Mouse (Mus musculus) kidney, postnatal 36 days (tissue): ENCODE data around the gene Tacc3.

Source experiments
- DNase-seq, 2 experiments: peaks; one replicate each; pipeline ENCODE4 v3.0.0; 2021 to 2022; ENCODE audit warnings: mixed read lengths in 2 of 2

Tacc3 gene

DNA sequence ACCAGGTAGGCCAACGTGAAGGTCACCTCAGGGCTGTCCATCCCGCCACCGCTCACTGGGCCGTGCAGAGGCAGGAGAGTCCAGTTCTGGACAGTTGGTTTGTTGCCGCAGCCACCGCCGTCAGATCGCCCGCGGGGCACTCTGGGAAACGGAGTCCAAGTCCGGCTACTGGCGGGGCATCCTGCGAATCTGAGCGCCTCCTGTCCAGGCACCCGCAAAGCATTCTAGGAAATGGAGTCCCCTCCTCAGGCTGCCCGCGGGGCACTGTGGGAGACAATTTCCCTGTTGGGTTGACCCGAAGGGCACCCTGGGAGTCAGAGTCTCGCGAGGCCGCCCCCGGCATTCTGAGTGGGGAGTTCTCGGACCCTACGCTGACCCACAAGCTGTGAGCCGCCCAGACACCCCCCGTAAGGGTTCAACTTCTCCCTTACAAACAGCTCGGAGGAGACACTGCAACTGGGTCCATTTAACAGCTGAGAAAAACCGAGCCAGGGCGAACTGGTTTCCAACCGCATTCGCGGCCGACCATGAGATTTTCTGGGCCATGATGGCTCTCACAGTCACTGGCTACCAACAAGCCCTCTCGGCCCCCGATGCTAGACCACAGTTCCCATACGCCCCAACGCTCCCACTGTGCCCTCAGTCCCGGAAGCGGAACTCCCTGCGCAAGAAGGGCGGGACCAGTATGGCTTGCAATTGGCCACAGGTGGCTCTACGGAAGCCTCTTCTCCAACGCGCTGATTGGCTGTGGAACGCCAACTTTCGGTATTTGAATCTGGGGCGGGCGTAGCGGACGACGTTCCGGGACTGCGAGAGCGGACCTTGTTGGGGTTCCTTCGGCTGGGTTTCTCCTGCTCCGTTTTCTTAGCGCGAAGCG is at the start of gene Tacc3, which contains the start of gene Tmem129:
Gene Tacc3 (plus strand): TSS at position 342 of the 877 bp plus-strand sequence.
Gene Tmem129 (minus strand): TSS at position 630 of the 877 bp plus-strand sequence.
- peak; percentile 98 to 99 for DNase-seq

DNA sequence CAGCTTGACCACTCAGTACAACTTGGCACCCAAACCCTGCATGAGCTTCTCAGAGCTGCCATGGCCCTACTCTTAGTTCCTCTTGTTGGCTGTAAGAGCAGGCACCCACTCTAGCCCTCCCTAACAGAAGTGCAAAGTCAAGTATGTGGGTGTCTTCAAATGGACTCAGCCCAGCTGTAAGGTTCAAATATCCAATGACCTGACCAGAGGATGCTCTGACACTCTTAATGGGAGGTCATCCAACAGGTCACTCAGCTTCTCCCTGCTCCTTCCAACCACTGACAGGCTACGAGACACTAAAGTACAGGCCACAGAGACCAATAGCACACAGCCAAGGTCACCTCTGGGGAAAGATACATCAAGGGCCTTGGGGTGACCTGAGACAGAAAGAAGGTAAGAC is 48.7 kb upstream of the Tacc3 start:
- peak; percentile 31 to 36 for DNase-seq

- no peak for DNase-seq
Observed at GRCm38 (mm10) chr5:33611795-33612194, 46.1 kb upstream of the Tacc3 start.

DNA sequence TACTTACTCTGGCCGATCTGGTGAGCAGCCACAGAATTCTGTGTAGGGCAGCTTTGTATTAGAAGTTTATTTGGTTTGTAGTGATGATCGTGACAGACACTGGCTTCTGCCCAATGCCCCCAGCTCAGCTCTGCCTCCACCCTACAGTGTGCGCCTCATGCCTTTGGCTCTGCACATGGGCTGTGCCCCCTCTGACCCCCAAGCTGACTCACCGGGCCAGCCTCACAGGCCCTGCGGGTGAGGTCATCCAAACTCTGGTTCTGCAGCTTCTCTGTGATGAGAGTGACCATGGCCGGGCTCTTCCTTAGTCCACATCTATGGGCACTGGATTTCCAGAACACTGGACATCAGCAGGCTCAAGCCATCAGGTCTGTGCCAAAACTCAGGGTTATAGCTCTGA is 43.5 kb upstream of the Tacc3 start:
- DNase-seq, result no peak

DNA sequence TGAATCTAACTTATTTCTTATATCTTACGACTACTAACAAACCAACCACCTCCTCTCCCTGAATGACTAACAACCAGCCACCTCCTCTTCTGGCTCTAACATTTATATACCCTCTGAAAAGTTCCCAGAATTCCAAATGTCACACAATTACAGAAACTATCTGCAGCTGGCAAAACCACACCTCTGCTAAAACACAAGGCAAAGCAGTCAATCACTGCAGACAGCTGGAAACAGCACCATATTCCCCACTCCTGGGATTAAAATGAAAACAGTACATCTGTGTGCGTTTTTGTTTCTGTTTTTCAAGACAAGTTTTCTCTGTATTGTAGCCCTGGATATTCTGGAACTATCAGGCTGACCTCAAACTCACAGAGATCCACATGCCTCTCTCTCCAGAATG is 35.3 kb upstream of the Tacc3 start:
- no peak for DNase-seq

GRCm38 (mm10) chr5:33623766-33624165 is 34.2 kb upstream of the Tacc3 start:
- DNase-seq, result no peak

GRCm38 (mm10) chr5:33627968-33628367 is 30.0 kb upstream of the Tacc3 start:
- peak; percentile 50 to 61 for DNase-seq

DNA sequence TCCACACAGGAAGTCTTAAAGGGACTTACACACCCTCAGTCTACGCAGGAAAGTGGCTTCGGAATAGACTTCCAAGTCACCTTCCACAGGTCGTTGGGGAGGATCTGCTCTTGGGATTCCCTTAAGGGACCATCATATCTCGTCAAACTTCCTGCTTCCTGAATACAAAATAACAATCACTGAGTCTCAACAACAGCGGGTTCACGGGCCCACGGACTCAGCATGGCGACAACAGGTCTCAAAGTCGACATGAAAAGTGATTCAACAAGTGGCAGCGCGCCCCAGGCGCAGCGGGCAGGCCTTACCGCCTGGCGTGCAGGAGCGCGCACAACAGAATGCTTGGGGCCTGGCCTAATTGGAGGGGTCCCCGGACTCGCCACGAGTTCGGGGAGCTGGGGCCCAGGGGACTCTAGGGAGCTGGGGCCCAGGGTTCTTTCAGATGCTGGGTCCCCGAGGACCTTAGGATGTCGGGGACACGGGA is 29.1 kb upstream of the Tacc3 start:
- DNase-seq, result peak; percentile 27 to 62

DNA sequence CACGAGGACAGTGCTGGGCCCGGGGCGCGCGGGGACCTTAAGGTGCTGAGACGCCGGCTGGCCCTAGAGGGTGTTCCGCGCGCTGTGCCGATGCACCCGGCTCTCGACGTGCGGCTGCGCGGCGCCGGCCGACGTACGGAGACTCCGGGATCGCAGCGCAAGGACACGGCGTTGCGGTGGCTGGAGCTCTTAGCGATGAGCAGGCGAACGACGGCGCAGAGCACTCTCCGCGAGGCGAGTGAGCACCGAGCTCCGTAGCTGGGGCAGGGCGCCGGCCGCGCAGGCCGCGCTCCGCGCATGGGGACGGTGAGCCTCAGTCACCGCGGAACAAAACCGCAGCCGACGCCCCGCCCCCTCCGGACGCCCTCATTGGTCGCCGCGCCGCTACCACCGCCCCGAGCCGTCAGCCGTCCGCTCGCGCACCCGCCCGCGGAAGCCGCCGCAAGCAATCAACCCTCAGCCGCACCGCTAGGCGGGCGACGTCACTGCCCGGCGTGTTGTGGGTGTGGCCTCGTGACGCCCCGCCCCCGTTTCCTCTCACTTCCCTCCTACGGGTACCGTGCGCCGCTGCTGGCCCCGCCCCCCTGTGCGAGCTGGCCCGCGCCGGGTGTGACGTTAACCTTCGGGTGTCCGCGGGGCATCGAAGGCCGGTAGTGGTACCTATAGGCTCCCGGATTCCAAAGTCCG is 28.5 kb upstream of the Tacc3 start, which contains the start of the genes Fam53a and Gm9903:
Gene Fam53a (minus strand): TSS at position 335 of the 687 bp plus-strand sequence.
Gene Gm9903 (plus strand): TSS at position 625 of the 687 bp plus-strand sequence.
- DNase-seq, result peak; percentile 100

GRCm38 (mm10) chr5:33630061-33630460 is 27.9 kb upstream of the Tacc3 start:
- peak; percentile 22 to 48 for DNase-seq

DNA sequence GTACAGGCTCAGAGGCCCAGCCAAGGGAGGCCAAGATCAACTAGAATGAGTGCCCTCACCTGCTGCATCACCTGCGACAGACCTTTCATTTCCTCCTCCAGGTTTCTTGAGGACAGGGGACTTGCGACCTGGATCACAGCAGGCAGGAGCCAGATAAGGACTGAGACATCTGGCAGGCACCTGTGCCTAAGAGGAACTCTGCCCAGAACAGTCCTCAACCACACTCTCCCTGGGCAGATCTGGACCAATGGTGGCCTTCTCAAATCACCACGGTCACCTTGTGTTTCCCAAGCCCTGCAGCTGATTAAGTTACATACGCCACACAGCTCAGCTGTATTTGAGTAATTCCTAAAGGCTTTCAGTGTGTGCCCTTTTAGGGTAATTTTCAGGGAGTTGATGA is 27.3 kb upstream of the Tacc3 start:
- DNase-seq, result no peak

DNA sequence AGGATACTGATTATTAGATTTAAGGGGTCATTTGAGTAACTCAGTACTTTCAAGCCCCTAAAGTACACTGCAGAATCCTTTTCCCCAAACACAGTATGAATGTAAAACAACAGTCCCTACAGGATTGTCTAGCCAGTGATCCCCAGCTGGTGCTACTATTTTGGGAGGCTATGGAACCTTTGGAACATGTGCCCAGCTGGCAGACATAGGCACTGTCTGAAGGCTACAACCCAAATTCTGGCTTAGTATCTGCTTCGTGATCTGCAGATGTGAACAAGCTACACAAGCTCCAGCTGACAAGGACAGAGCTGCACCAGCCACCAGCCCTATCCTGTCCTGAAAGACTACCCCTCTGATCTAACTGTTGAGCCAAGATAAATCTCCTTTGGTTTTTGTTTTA is 25.4 kb upstream of the Tacc3 start:
- DNase-seq, result no peak

DNA sequence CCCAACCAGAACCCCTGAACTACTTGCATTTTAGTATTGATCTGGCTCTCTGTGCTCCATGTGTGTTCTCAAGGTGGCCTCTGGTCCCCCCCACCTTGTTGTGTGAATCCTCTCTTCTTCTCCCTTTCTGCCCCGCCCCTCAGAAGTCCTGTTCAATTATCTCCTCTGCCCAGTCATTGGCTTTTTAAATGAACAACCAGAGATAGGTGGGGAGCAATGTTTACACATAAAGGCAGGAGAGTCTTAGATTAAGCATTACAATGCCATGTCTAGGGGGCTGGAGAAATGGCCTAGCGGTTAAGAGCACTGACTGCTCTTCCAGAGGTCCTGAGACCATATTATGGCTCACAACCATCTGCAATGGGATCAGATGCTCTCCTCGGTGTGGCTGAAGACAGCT is 22.6 kb upstream of the Tacc3 start:
- DNase-seq, result no peak

DNA sequence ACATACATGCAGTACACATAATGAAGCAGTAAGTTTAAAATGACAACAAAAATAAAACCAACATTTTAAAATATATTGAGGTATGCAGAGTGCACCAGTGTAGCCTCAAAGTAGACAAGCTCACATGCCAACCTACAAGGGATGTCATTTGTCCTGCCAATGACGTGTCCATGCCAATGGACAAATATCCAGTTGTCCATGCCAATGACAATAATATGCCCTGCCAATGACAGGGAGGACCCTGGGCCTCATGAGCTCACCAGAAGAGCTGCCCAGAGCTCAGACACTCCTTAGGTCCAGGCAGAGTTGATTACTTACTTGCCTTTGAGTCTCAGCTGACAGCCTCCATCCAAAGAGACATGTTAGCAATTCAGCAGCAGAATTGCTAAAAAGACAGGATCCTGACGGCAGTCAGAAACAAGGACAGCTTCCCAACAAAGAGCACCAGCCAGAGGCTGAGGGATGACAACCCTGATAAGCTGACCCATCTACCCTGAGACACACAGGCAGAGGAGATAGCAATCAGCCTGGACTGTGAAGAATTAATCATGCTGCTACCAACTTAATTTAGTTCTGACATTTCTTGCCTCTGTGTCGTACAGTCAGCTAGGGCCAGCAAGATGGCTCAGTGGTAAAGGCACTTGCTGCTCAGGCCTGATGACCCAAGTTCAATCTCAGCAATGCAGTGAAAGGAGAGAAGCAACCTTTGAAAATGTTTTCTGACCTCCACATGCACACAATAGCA is 20.1 kb upstream of the Tacc3 start:
- DNase-seq, result no peak

DNA sequence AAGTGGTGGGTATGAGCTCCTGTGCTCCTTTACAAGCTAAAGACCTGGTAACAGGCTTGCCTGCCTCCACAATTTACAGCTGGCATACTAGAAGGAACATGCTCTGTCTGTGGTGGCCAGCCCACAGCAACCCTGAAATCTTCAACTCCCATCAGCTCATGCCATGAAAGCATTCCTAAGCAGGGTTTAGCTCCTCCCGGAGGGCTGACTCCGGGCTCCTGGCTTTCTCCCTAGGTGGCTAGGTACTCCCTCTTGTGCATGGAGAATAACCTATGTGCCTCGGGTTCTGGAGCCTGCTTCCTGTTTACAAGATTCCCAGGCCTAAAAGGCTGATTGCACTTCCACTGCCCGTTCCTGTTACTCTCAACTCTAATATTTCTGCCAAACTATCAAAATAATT is 19.1 kb upstream of the Tacc3 start:
- no peak for DNase-seq

DNA sequence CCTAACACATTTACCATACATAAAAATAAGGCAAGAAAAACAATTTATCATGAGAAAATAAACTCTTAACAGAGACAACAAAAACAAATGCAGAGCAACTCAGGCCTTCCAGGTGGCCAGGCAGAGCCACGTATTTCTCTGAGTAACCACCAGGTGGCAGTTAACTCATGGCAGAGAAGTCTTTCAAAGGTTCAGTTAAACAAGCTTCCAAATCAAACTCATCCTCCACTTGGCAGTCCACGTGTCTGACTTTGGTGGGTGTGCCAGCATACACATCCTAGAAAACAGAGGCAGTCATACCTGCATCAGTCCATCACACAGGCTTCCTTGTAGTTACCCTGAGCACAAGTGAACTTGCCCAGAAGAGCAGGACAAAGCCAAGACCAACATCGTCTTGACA is 17.3 kb upstream of the Tacc3 start:
- DNase-seq, result peak; percentile 46 to 67

DNA sequence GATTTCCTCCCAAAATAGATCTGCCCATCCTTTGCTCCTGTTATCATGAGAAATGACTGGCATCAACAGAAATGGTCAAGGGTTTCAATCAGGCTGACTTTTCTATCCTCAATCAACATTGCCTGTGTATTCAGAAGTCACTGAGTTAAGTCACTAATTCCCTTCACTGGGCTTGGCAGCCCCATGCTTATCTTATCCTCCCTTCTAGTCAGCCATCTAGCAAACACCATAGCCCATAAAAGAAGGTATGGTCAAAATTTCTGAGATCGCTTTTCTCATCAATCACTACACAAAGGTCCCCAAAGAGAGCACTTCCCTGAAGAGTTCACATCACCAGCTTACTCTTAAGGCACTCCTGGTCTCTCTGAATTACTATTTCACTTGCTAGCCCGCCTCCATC is 6.9 kb upstream of the Tacc3 start:
- DNase-seq, result no peak

DNA sequence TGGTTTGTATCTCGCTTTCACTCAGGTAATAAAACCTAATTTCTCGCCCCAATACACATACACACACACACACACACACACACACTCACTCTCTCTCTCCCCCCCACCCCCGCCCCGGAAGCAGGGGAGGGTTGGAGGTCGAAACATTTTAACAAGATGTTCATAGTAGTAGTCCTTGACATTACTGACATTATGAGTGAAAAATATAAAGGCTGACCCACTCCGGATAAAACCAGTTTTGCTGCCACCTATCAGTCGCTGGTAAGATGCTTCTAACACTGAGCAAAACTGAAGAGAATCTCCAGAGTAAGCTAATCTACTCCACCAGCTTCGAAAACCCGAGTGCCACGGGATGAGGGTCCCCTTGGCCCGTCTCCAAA is 6.4 kb upstream of the Tacc3 start:
- DNase-seq, result no peak

GRCm38 (mm10) chr5:33651921-33652782 is 5.8 kb upstream of the Tacc3 start, which contains the start of gene Slbp:
Gene Slbp (minus strand): TSS chr5:33652574.
- DNase-seq, result peak; percentile 98

- DNase-seq, result no peak
Observed at GRCm38 (mm10) chr5:33652783-33653173, 5.2 kb upstream of the Tacc3 start.

GRCm38 (mm10) chr5:33654424-33654823 is 3.5 kb upstream of the Tacc3 start:
- DNase-seq, result no peak
